Mouse (Mus musculus) kidney, embryonic 14.5 days (tissue): ENCODE measurements around the gene E4f1. TPM values are rescaled to one million over a fixed set of nuclear protein-coding genes. Genes with fewer than 3 reads are reported as not detected.
A peak's percentile ranks its signal among the peaks of the same experiment; 100 is the strongest.

ENCODE experiments used
- ATAC-seq: fragments of 200-750 bp; cut with Nextera tagmentation; 2 replicates; pipeline ENCODE4 v1.8.0; 2017; ENCODE audit warnings: moderate number of reproducible peaks, mild to moderate bottlenecking, moderate TSS enrichment, moderate library complexity; ENCODE audit not compliant: low FRiP score, low TSS enrichment
- H3K27ac ChIP-seq: fragments of 300-500 bp; sonication (generic); 2 replicates; pipeline ENCODE4 v1.5.1; 2014; ENCODE audit warnings: low read depth, mild to moderate bottlenecking, low read length, moderate library complexity, mixed read lengths
- H3K27me3 ChIP-seq: fragments of 300-500 bp; sonication (generic); 2 replicates; pipeline ENCODE4 v1.6.1; 2014; ENCODE audit warnings: mild to moderate bottlenecking, low read length; ENCODE audit not compliant: control insufficient read depth, insufficient read depth
- H3K36me3 ChIP-seq: fragments of 300-500 bp; sonication (generic); 2 replicates; pipeline ENCODE4 v1.6.1; 2014; ENCODE audit warnings: low read length, mixed read lengths; ENCODE audit not compliant: control insufficient read depth, insufficient read depth
- H3K4me1 ChIP-seq: fragments of 300-500 bp; sonication (generic); 2 replicates; pipeline ENCODE4 v1.6.1; 2014; ENCODE audit warnings: low read length, mixed read lengths; ENCODE audit not compliant: control insufficient read depth, insufficient read depth
- H3K4me2 ChIP-seq: fragments of 300-500 bp; sonication (generic); replicated peaks from 2 replicates; pipeline ENCODE4 v1.6.1; 2014; ENCODE audit warnings: low read depth, mild to moderate bottlenecking, low read length
- H3K4me3 ChIP-seq: fragments of 300-500 bp; sonication (generic); 2 replicates; pipeline ENCODE4 v1.5.1; 2014; ENCODE audit warnings: mild to moderate bottlenecking, low read length
- H3K9ac ChIP-seq: fragments of 300-500 bp; sonication (generic); 2 replicates; pipeline ENCODE4 v1.6.1; 2014; ENCODE audit warnings: low read depth, mild to moderate bottlenecking, low read length, moderate library complexity
- H3K9me3 ChIP-seq: fragments of 300-500 bp; sonication (generic); 2 replicates; pipeline ENCODE4 v1.6.1; 2016; ENCODE audit warnings: low read length; ENCODE audit not compliant: control insufficient read depth
- WGBS: fragments of 180-500 bp; shearing (Covaris S2); extraction: QIAGEN DNeasy Blood & Tissue Kit; methylation state at CpG from one replicate; pipeline ENCODE4 v1.1.7; 2014; 5-methylcytosine and 5-hydroxymethylcytosine counted together
- polyA plus RNA-seq: library from polyadenylated mRNA; unstranded; fragments of >200 nt; fragmentation: Nextera tagmentation; extraction: Ambion mirVana; gene quantifications from 2 replicates; pipeline ENCODE4 v1.2.1, GENCODE M21; 2014

Gene E4f1
- polyA plus RNA-seq, 1 experiment from 2014 or later, result 23.2 TPM

GRCm38 (mm10) chr17:24416051-24416652 lies 54.0 kb downstream of the E4f1 start:
- Histone ChIP-seq H3K4me2 (peak overlapping the region; percentile 91), H3K4me3 (peak overlapping the region; percentile 70), H3K4me1 (peaks cover 18% of the 10 kb centered on the region), H3K36me3 (peaks cover 52% of the 10 kb centered on the region), H3K9ac (peak overlapping the region; percentile 93; the same call in 1 of the 2 replicates), H3K27me3 (no peaks in the 10 kb centered on the region), H3K9me3 (no peaks in the 10 kb centered on the region), H3K27ac (no peak overlapping the region)
- no peak for ATAC-seq
- WGBS, result 85% methylated on average over 3 of the region's 3 CpGs

GRCm38 (mm10) chr17:24415011-24415410 lies 55.1 kb downstream of the E4f1 start:
- WGBS, result under 1% methylated on average over 21 of the region's 21 CpGs
- Histone ChIP-seq H3K9ac (peak overlapping the region; percentile 93), H3K4me3 (peak overlapping the region; percentile 70), H3K27ac (peak overlapping the region; percentile 97), H3K36me3 (peaks cover 47% of the 10 kb centered on the region), H3K4me2 (peak overlapping the region; percentile 91), H3K9me3 (no peaks in the 10 kb centered on the region), H3K4me1 (peaks cover 18% of the 10 kb centered on the region), H3K27me3 (no peaks in the 10 kb centered on the region)
- ATAC-seq, result 0 out of 2 replicates have a peak, but pooled peaks have one; percentile 8

GRCm38 (mm10) chr17:24414230-24414976 lies 55.7 kb downstream of the E4f1 start, which contains the start of gene Rnps1:
TSS of gene Rnps1 (plus strand) at chr17:24414565.
- Histone ChIP-seq H3K4me2 (peak within 1 kb of the TSS; percentile 91), H3K27me3 (no peaks in the 10 kb centered on the region), H3K27ac (peak within 1 kb of the TSS; percentile 97), H3K4me3 (peak within 1 kb of the TSS; percentile 70), H3K36me3 (peaks cover 47% of the 10 kb centered on the region), H3K9ac (peak within 1 kb of the TSS; percentile 93), H3K4me1 (peaks cover 18% of the 10 kb centered on the region), H3K9me3 (no peaks in the 10 kb centered on the region)
- under 1% methylated on average over 64 of the region's 64 CpGs for WGBS
- peak; percentile 96 for ATAC-seq

- 36% methylated on average over 22 of the region's 22 CpGs for WGBS
- H3K4me3 ChIP-seq, result peak overlapping the region; percentile 70
- H3K36me3 ChIP-seq, result peaks cover 42% of the 10 kb centered on the region
- peak; percentile 59 for ATAC-seq
- H3K9me3 ChIP-seq, result no peaks in the 10 kb centered on the region
- H3K27ac ChIP-seq, result peak overlapping the region; percentile 87
- peak overlapping the region; percentile 70 for H3K4me2 ChIP-seq
- no peaks in the 10 kb centered on the region for H3K27me3 ChIP-seq
- H3K4me1 ChIP-seq, result peaks cover 18% of the 10 kb centered on the region
- peak overlapping the region; percentile 73 for H3K9ac ChIP-seq
These were observed 56.4 kb downstream of the E4f1 start for GRCm38 (mm10) chr17:24413557-24414211.

DNA sequence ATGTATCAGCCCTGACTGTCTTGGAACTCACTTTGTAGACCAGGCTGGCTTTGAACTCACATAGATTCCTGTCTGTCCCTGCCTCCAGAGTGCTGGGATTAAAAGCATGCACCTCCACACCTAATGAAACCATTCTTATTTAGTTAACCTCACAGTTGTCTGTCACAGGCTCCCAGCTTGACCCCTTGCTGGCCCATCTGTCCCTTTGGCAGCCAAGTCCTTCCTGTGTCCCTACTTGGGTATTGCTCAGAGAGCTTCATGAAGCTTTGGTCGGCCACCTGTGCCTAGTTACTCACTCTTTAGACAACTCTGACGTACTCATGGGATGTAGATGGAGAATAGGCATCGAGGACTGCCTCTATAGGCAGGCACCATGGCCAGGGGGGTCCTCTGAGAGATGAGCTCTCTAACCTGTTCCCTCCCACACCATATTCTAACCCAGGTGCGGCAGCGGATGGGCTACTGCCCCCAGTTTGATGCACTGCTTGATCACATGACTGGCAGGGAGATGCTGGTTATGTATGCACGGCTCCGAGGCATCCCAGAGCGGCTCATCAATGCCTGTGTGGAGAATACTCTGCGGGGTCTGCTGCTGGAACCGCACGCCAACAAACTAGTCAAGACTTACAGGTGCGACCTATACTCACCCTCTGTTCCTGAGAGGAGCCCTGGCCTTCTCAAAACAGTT lies 62.9 kb downstream of the E4f1 start:
- peaks cover 29% of the 10 kb centered on the region for H3K36me3 ChIP-seq
- WGBS, result 87% methylated on average over 12 of the region's 12 CpGs

DNA sequence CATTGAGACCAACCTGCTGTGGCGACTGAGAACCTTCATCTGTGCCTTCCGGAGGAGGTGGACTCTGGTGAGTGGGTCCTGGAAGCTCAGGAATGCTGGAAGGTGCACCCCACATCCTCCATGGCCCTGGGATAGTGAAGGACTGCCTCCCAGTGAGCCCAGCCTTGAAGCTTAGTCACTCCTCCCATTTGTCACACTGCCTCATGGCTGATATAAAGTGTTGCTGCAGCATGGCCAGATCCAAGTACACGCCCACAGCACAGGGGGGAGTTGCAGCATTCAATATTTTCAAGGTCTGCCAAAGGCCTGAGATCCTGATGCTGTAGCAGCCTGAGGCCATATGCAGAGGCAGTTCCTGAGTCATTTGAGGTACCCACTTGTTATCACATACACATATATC lies 67.7 kb downstream of the E4f1 start:
- no peak overlapping the region for H3K4me3 ChIP-seq
- 65% methylated on average over 3 of the region's 3 CpGs for WGBS
- no peak for ATAC-seq
- H3K4me1 ChIP-seq, result no peaks in the 10 kb centered on the region
- no peak overlapping the region for H3K27ac ChIP-seq
- H3K4me2 ChIP-seq, result no peak overlapping the region
- no peak overlapping the region for H3K9ac ChIP-seq
- peaks cover 8% of the 10 kb centered on the region; the same call in 1 of the 2 replicates for H3K36me3 ChIP-seq
- no peaks in the 10 kb centered on the region for H3K27me3 ChIP-seq
- no peaks in the 10 kb centered on the region for H3K9me3 ChIP-seq

More for the DNA sequence above, 62.9 kb downstream of the E4f1 start:
- Histone ChIP-seq H3K9me3 (no peaks in the 10 kb centered on the region), H3K9ac (no peak overlapping the region), H3K27ac (no peak overlapping the region), H3K4me1 (no peaks in the 10 kb centered on the region), H3K27me3 (no peaks in the 10 kb centered on the region), H3K4me2 (no peak overlapping the region), H3K4me3 (no peak overlapping the region)
- no peak for ATAC-seq

DNA sequence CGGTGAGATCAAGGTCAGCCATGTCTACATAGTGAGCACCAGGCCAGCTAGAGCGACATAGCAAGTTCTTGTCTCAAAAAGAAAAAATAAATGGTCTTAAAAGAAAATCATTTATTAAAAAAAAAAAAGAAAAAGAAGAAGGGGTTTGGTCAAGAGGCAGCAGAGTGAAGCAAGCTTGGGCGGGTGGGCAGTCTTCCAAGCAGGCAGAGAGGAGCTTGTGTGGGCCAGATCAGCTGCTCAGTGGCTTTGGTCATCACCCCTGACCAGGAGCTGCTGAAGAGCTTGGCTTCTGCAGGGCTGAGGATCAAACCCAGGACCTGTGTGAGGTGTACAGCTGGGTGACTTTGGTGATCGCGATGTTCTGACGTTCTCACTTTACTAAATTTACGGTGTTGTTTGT lies 75.7 kb downstream of the E4f1 start:
- Histone ChIP-seq H3K4me3 (no peak overlapping the region), H3K27ac (no peak overlapping the region), H3K36me3 (no peaks in the 10 kb centered on the region), H3K9me3 (no peaks in the 10 kb centered on the region), H3K4me2 (no peak overlapping the region), H3K4me1 (no peaks in the 10 kb centered on the region), H3K9ac (no peak overlapping the region), H3K27me3 (no peaks in the 10 kb centered on the region)
- ATAC-seq, result no peak
- WGBS, result 73% methylated on average over 7 of the region's 7 CpGs
